Mouse (Mus musculus): ENCODE data around the gene Nfic.

DNA sequence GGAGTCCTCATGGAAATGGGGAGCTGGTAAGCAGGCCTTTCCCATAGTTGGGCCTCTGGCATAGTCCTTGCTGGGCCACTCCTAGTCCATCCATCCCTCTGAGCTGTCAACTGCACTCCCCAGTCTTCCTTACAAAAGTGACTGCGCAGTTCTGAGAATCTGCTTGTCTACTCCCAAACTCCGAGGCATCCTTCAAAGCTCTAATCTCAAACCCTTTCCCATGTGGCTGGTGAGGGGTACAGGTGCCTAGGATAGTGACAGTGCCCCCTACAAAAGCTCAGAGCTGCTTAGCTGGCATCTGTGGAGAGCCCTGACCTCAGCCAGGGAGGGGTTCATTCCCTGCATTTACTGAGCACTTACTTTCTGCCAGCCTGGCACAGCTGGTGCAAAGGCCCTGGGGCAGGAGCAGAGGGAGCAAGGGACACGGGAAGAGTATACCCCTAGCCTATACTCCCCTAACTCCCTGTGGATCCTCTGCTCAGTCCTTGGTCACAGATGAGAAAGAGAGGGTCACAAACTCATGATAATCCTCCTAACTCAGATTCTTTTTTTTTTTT, 32.7 kb downstream of the Nfic start:
- TF ChIP-seq POLR2A (IDR thresholded peaks at IDR 0.05; ENCODE audit: low read depth, low read length), result no peak
- no peak for TF ChIP-seq CTCF (IDR thresholded peaks at IDR 0.05; ENCODE audit: extremely low read depth, insufficient read length, insufficient replicate concordance, low read depth, low read length)
